Mouse (Mus musculus): ENCODE data around the gene Kti12. TPM values are rescaled to one million over a fixed set of nuclear protein-coding genes. Genes with fewer than 3 reads are reported as not detected.

Kti12 gene
- polyA plus RNA-seq, 2 experiments = 25.4 to 38.0 TPM

DNA sequence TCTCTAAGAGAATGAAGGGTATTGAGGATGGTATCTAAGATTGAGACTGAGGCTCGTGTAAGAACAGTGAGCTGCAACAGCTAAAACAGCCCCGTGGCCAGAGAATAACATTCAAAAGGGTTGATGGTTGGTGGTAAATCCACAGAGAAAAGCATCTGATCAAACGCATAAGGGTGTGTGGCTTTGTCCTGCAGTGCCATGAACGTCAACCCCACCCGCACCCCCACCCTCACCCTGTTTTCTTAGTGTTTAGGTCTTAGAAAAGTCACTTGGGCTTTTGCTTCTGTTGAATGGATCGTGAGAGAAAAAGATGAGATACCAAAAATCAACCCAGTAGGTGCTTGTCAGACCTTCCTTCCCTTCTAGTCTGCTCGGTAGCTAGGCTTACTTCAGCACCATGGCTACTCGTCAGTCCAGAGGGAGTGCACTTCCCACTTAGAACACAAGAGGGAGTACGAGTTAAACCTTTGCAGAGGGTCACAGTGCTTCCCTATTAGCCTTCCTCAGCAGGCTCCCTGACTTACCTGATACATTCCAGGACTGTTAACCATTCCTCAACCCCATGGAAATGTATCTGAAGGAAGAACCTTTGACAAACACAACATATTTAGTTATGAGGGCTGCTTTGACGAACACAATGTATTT is 22.3 kb downstream of the Kti12 start:
- ATAC-seq (ENCODE audit: insufficient read depth) (peak; percentile 58), DNase-seq (ENCODE audit: low read depth in 3 of 3, low spot score in 3 of 3) (peak; percentile 73 to 78 (median 73))
- Histone ChIP-seq H3K4me2 (ENCODE audit: low read depth) (no peak overlapping the region), H3K4me1 (replicated peaks; ENCODE audit: control insufficient read depth in 2 of 2, insufficient read depth in 2 of 2, low read length in 1 of 2) (peaks cover 6 to 7% of the 10 kb centered on the region in 2 experiments; a peak in 3 of 4 replicates), H3K36me3 (replicated peaks; ENCODE audit: control insufficient read depth, insufficient read depth, low read depth) (no peaks in the 10 kb centered on the region), H3K27ac (no peak overlapping the region), H3K9me3 (ENCODE audit: control insufficient read depth, low read length) (no peaks in the 10 kb centered on the region), H3K4me3 (ENCODE audit: insufficient read depth in 1 of 2, low read depth in 2 of 2, low read length in 2 of 2) (no peak overlapping the region), H3K9ac (replicated peaks) (no peak overlapping the region), H3K27me3 (ENCODE audit: control insufficient read depth, insufficient read depth, low read length) (no peaks in the 10 kb centered on the region)
- TF ChIP-seq EP300 (IDR thresholded peaks at IDR 0.05; ENCODE audit: low read depth) (no peak), CTCF (IDR thresholded peaks at IDR 0.05; ENCODE audit: low read depth) (peak; percentile 94)
- WGBS (ENCODE audit: insufficient replicate concordance) = 25% methylated on average over 10 of the region's 10 CpGs

GRCm38 (mm10) chr4:108873746-108874145 is 26.2 kb downstream of the Kti12 start:
- H3K4me2 ChIP-seq (ENCODE audit: low read depth) = no peak overlapping the region
- no peak for ATAC-seq (ENCODE audit: insufficient read depth)
- no peak overlapping the region for H3K9ac ChIP-seq (replicated peaks)
- no peaks in the 10 kb centered on the region for H3K36me3 ChIP-seq (replicated peaks; ENCODE audit: control insufficient read depth, insufficient read depth, low read depth)
- no peak overlapping the region for H3K4me3 ChIP-seq (ENCODE audit: insufficient read depth in 1 of 2, low read depth in 2 of 2, low read length in 2 of 2)
- no peak overlapping the region for H3K27ac ChIP-seq
- WGBS (ENCODE audit: insufficient replicate concordance) = 74% methylated on average over 5 of the region's 5 CpGs
- TF ChIP-seq CTCF (IDR thresholded peaks at IDR 0.05; ENCODE audit: low read depth) = no peak
- TF ChIP-seq EP300 (IDR thresholded peaks at IDR 0.05; ENCODE audit: low read depth) = no peak
- no peaks in the 10 kb centered on the region for H3K9me3 ChIP-seq (ENCODE audit: control insufficient read depth, low read length)
- H3K4me1 ChIP-seq (replicated peaks; ENCODE audit: control insufficient read depth in 2 of 2, insufficient read depth in 2 of 2, low read length in 1 of 2) = no peaks in the 10 kb centered on the region
- H3K27me3 ChIP-seq (ENCODE audit: control insufficient read depth, insufficient read depth, low read length) = no peaks in the 10 kb centered on the region
- DNase-seq (ENCODE audit: low read depth in 3 of 3, low spot score in 3 of 3) = no peak

GRCm38 (mm10) chr4:108877901-108878300 is 30.3 kb downstream of the Kti12 start:
- Histone ChIP-seq H3K27ac (no peak overlapping the region), H3K27me3 (ENCODE audit: control insufficient read depth, insufficient read depth, low read length) (peaks cover 7% of the 10 kb centered on the region), H3K9ac (replicated peaks) (no peak overlapping the region), H3K4me2 (ENCODE audit: low read depth) (no peak overlapping the region), H3K4me3 (ENCODE audit: insufficient read depth in 1 of 2, low read depth in 2 of 2, low read length in 2 of 2) (no peak overlapping the region), H3K4me1 (replicated peaks; ENCODE audit: control insufficient read depth in 2 of 2, insufficient read depth in 2 of 2, low read length in 1 of 2) (no peaks in the 10 kb centered on the region; a peak in 1 of 4 replicates), H3K36me3 (replicated peaks; ENCODE audit: control insufficient read depth, insufficient read depth, low read depth) (no peaks in the 10 kb centered on the region), H3K9me3 (ENCODE audit: control insufficient read depth, low read length) (no peaks in the 10 kb centered on the region)
- DNase-seq (ENCODE audit: low read depth in 3 of 3, low spot score in 3 of 3) (no peak), ATAC-seq (ENCODE audit: insufficient read depth) (no peak)
- 59% methylated on average over 6 of the region's 6 CpGs for WGBS (ENCODE audit: insufficient replicate concordance)
- no peak for TF ChIP-seq EP300 (IDR thresholded peaks at IDR 0.05; ENCODE audit: low read depth)
- TF ChIP-seq CTCF (IDR thresholded peaks at IDR 0.05; ENCODE audit: low read depth) = no peak

GRCm38 (mm10) chr4:108878963-108879822 is 31.6 kb downstream of the Kti12 start, which contains the start of gene Rab3b:
Gene Rab3b (plus strand): TSS chr4:108879063.
- Histone ChIP-seq H3K27me3 (ENCODE audit: control insufficient read depth, insufficient read depth, low read length) (peaks cover 7% of the 10 kb centered on the region), H3K4me1 (replicated peaks; ENCODE audit: control insufficient read depth in 2 of 2, insufficient read depth in 2 of 2, low read length in 1 of 2) (no peaks in the 10 kb centered on the region; a peak in 1 of 4 replicates), H3K9me3 (ENCODE audit: control insufficient read depth, low read length) (no peaks in the 10 kb centered on the region), H3K4me3 (ENCODE audit: insufficient read depth in 1 of 2, low read depth in 2 of 2, low read length in 2 of 2) (peak within 1 kb of the TSS; percentile 22 to 49), H3K9ac (replicated peaks) (peak within 1 kb of the TSS; percentile 31; the same call in 1 of the 2 replicates), H3K27ac (no peak within 1 kb of the TSS), H3K36me3 (replicated peaks; ENCODE audit: control insufficient read depth, insufficient read depth, low read depth) (no peaks in the 10 kb centered on the region), H3K4me2 (ENCODE audit: low read depth) (peak within 1 kb of the TSS; percentile 85)
- DNase-seq (ENCODE audit: low read depth in 3 of 3, low spot score in 3 of 3) (peak; percentile 36 to 68 (median 42)), ATAC-seq (ENCODE audit: insufficient read depth) (peak; percentile 95)
- no peak for TF ChIP-seq EP300 (IDR thresholded peaks at IDR 0.05; ENCODE audit: low read depth)
- WGBS (ENCODE audit: insufficient replicate concordance) = 1% methylated on average over 46 of the region's 46 CpGs

DNA sequence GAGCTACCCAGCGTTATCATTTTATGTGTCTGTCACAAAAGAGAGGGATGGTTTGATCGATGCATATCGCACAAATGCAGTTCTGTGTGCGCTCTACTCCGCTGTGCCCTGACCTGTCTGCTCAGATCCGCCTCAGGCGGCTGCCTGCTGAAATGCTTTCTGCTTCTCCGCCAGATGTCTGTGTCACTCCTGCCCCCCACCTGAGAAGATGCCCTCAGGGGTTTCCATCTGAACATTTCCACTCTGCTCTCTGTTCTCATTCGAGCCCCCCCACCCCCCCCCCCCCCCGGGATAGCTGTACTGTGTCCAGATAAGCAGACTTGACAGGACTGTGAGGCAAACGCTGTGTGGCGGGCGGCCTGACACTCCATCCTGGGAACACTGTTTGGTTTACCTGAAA is 36.2 kb downstream of the Kti12 start:
- H3K4me1 ChIP-seq (replicated peaks; ENCODE audit: control insufficient read depth in 2 of 2, insufficient read depth in 2 of 2, low read length in 1 of 2) = no peaks in the 10 kb centered on the region; a peak in 1 of 4 replicates
- no peak overlapping the region for H3K27ac ChIP-seq
- ATAC-seq (ENCODE audit: insufficient read depth) (no peak), DNase-seq (ENCODE audit: low read depth in 3 of 3, low spot score in 3 of 3) (no peak)
- no peaks in the 10 kb centered on the region for H3K9me3 ChIP-seq (ENCODE audit: control insufficient read depth, low read length)
- TF ChIP-seq CTCF (IDR thresholded peaks at IDR 0.05; ENCODE audit: low read depth) = no peak
- TF ChIP-seq EP300 (IDR thresholded peaks at IDR 0.05; ENCODE audit: low read depth) = no peak
- no peaks in the 10 kb centered on the region for H3K36me3 ChIP-seq (replicated peaks; ENCODE audit: control insufficient read depth, insufficient read depth, low read depth)
- no peak overlapping the region for H3K4me3 ChIP-seq (ENCODE audit: insufficient read depth in 1 of 2, low read depth in 2 of 2, low read length in 2 of 2)
- no peak overlapping the region for H3K9ac ChIP-seq (replicated peaks)
- peaks cover 7% of the 10 kb centered on the region for H3K27me3 ChIP-seq (ENCODE audit: control insufficient read depth, insufficient read depth, low read length)
- no peak overlapping the region for H3K4me2 ChIP-seq (ENCODE audit: low read depth)
- WGBS (ENCODE audit: insufficient replicate concordance) = 57% methylated on average over 13 of the region's 13 CpGs

Data from liver, embryonic 14.5 days (tissue).